Mouse (Mus musculus) kidney, postnatal 10 days (tissue): Measurements from ENCODE around the gene Il2.
A peak's percentile ranks its signal among the peaks of the same experiment; 100 is the strongest.

Source experiments
- DNase-seq: peaks from one replicate; pipeline ENCODE4 v3.0.0; 2021; ENCODE audit warnings: mixed read lengths

Il2 gene

DNA sequence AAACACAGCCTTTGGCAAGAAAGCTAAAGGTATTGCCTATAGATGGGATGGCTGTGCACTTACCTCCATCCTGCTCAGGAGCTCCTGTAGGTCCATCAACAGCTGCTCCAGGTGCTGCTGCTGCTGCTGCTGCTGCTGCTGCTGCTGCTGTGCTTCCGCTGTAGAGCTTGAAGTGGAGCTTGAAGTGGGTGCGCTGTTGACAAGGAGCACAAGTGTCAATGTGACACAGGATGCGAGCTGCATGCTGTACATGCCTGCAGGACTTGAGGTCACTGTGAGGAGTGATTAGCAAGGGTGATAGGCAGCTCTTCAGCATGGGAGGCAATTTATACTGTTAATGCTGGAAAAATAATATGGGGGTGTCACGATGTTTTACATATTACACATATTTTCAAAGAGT, at the start of gene Il2:
Il2 (minus strand) TSS at position 305 of the 400 bp plus-strand sequence.
- no peak for DNase-seq

DNA sequence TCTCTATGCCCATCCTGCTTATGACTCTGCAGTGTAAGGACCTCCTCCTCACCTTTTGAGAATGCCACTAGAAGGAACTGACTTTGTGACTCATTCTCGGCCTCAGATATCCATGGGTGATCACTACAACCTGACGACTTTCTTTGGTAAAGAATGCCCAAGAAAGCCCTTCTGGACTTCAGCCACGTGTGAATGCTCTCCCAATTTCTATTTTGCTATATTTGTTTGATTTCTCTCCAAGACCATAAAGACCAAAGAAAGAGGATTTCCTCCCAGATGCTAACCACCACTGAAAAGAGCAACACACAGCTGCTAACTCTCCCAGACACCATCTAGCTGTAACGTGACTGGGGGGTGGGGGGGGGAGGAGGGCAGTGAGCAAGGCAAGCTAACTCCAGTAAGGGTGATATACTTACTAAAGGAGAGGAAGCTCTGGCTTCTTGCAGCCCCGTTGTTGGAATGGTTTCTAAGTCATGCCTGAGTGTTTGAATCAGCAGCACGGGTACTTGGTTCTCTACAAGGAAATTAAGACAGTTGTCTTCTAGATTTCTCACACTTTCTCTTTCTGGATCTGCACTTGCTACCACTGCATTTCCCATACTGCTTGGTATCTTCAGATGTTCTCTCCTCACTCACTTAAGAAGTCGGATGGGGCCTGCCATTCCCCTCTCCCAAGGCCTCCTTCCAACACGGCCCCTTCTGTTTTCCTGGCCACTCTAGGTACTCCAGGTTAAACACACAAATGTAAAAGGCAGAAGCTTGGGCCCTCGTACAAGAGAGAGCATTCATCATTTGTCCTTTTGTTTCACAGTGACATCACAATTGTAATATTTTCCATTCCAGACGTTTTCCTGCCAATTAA, 49.2 kb upstream of the Il2 start:
- no peak for DNase-seq

GRCm38 (mm10) chr3:37173285-37173684, 47.5 kb upstream of the Il2 start:
- DNase-seq, result no peak

GRCm38 (mm10) chr3:37169283-37169682, 43.5 kb upstream of the Il2 start:
- no peak for DNase-seq

- DNase-seq, result no peak
Observed at GRCm38 (mm10) chr3:37161096-37161495, 35.3 kb upstream of the Il2 start.

DNA sequence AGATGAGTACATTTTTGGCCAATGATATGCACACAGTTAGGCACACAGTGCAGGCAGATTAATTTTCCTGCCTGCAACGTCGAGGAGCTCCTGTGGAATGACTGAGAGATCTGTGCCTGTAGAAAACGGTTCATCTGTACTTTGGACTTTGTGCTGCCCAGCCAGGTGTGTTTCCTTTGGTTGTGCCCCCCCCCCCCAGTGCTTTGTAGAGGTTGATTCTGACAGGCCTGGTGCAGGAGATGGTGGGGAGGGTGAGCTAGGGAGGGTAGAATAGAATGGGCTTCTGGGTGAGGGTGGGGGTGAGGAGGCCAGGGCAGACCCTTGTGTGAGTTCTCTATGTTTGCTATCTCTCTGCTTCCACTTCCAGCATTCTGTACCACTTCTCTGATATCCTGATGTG, 32.5 kb upstream of the Il2 start:
- no peak for DNase-seq

- DNase-seq, result no peak
Observed at GRCm38 (mm10) chr3:37157082-37157481, 31.3 kb upstream of the Il2 start.

GRCm38 (mm10) chr3:37154396-37154795, 28.6 kb upstream of the Il2 start:
- no peak for DNase-seq

DNA sequence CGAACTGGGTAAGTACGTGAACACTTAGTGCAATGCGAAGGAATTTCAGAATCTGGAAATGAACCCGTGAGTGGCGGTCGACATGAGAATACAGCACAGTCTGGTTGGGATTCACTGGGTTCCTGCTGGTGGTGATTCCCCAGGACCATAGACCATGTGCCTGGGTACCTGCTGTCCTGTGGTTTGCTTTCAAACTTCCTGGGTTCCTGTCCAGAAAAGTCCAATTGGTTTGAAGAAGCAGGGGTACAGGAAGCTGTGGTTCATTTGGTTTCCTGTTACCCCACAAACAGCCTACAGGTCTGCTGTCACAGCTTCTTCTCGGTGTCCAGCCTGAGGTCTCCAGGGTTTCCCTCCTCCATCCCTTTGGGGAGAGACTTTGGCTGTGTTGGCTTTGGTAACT, 27.2 kb upstream of the Il2 start:
- no peak for DNase-seq

DNA sequence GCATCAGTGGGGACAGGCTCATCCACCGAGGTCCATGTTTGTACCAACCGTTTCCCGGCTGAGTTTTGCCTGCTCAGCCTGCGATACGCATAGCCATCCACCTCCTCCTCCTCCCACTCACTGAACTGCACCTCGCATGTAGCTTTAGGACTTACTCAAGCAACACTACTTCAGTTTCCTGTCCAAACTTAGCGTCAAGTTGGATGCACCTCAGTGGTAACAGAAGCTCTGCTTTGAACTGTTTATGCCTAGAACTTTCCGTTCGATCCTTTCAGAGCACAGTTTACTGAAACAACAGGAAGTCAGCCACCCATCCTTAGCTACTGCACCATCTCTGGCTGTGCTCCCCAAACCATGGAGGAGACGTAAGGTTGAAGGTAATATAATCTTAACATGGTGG, 26.5 kb upstream of the Il2 start:
- no peak for DNase-seq

GRCm38 (mm10) chr3:37146810-37147209, 21.1 kb upstream of the Il2 start:
- no peak for DNase-seq

DNA sequence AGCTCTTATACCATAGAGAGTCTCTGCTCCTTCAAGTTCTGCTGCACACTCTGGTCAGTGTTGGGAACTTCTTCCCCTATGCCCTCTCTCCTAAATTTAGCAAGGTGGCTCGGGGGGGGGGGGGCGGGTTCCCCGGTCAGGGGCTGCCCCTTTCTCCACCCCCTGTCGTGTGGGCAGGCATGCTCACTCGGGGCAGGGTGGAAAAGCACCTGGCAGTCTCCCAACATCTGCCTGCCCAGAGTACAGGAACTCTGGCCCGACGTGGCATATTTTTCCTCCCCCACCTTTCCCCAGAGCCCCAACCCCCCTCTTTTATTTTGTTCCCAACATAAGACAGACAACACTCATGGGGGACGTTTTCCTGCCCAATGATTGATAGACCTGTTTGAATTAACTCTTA, 20.6 kb upstream of the Il2 start:
- DNase-seq, result peak; percentile 65

- no peak for DNase-seq
Observed at GRCm38 (mm10) chr3:37144979-37145378, 19.2 kb upstream of the Il2 start.

- DNase-seq, result no peak
Observed at GRCm38 (mm10) chr3:37141827-37142226, 16.1 kb upstream of the Il2 start.

DNA sequence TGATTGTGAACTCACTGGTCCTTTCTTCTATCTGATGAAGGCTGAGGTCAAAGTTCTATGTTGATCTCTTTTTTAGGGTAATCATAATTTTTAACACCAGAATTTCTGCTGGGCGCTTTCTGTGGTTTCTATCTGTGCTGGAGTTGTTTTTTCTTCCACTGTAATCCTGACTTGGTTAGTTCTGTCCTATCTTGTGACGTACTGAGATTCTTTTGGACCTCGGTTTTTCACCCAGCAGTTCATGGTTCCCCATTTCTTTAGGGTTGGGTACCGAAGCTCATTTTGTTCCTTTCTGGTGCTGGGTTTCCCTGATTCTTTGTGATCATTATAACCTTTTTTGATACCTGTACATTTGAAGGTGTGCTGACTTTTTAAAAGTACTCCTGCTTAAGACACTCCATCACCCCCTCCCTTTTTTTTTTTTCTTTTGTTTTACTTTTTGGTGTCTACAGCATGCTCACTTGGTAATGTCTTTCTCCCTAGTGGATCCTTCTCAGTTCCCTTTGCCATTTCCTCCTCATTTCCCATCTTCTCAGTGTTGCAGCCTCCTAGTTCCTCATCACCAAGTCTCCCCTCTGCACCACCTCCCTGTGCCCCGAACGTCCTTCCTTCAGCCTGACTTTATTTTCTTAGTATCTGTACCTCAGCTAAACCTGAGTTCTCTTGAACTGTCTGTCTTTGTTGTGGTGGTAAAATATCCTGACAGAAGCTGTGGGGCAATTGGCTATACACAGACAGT, 14.6 kb upstream of the Il2 start:
- no peak for DNase-seq

GRCm38 (mm10) chr3:37139192-37139591, 13.4 kb upstream of the Il2 start:
- no peak for DNase-seq

DNA sequence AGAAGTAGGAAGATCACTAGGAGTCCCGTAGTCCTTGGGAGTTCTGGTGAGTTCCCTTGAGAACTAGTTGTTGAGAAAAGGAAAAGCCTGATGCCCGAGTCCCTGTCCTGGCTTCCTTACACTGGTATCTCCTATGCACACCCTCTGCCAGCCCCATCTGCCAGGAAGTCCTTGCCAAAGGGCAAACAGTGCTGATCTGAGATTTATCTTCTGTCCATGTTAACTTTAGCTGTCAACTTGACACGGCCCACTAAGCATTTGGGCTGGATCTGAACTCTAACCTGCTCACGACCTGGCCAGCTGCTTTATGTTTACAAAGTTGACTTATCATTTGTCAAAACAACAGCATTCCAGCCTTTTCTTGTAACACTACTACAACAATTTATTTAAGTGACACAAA, 11.5 kb upstream of the Il2 start:
- DNase-seq, result no peak

- DNase-seq, result peak; percentile 38
Observed at GRCm38 (mm10) chr3:37129063-37129462, 3.3 kb upstream of the Il2 start.

GRCm38 (mm10) chr3:37128269-37128668, 2.5 kb upstream of the Il2 start:
- DNase-seq, result peak; percentile 27

- DNase-seq, result no peak
Observed at GRCm38 (mm10) chr3:37126162-37126561, 403 bp upstream of the Il2 start.

DNA sequence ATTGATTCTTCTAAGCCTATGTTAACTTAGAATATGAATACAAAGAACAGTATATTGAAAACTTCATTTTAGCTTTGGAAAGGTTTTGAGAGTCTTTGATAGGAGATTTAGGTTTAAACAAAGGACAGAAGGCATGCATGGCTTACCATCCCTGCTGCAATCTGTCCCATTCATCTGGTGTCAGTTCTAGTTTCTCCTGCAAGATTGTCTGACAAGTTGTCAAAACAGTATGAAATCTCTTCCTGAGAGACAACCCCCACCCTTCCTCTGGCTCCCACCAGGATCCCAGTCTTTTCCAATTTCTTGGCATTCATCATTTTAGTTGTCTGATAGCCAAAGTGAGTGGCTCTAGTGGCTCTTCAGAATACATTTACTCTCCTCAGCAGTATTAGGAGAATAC, 35.0 kb downstream of the Il2 start:
- no peak for DNase-seq

GRCm38 (mm10) chr3:37084860-37085259, 40.9 kb downstream of the Il2 start:
- no peak for DNase-seq

DNA sequence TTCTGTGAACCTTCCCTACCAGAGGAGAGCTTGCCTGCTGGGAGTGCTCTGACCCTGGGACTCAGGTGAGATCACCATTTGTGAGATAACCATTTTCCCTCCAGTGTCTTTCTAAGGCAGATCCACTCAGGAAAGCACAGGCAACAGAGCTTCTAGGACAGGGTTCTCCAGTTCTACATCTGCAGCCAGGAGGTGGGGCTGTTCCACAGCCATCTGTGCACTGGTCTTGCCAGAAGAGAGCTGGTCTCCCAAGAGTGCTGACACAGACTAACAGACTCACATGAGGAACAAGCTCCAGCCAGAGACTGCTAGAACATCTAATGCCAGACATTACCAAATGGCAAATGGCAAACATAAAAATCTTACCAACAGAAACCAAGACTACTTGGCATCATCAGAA, 52.5 kb downstream of the Il2 start:
- DNase-seq, result peak; percentile 80
